Mouse (Mus musculus) cerebellum, postnatal 10 days (tissue): ENCODE results near the gene Apip.

Experiments
- DNase-seq, 2 experiments: peaks; one replicate each; pipeline ENCODE4 v3.0.0; 2021; ENCODE audit warnings: mixed read lengths in 2 of 2

Gene Apip

GRCm38 (mm10) chr2:103073219-103073982, at the start of gene Apip, which contains the start of gene Pdhx:
Apip (plus strand) TSS chr2:103073675.
Pdhx (minus strand) TSS chr2:103073513.
- peak; percentile 100 for DNase-seq

- DNase-seq, result no peak
Measured at GRCm38 (mm10) chr2:103037831-103038230, 35.6 kb upstream of the Apip start.

- DNase-seq, result peak; percentile 53 to 63
Measured at GRCm38 (mm10) chr2:103040896-103041295, 32.6 kb upstream of the Apip start.

DNA sequence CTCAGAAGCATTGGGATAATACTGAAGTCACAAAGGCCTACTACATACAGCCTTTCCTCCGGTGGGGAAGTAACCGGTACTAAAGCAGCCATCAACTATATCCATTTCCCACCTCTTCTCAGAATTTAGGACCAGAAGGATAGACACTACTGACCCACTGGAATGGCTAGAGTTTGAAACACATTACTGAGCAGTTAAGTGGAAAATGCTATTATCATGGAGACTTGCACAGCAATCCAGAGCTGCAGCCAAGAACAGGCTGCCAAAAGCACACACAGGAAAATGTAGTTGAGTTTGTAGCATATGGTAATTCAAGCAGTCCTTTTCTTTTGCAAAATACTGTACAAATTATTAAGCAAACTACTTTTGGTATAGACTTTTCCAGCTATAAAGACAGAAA, 28.2 kb upstream of the Apip start:
- DNase-seq, result peak; percentile 21 to 24

GRCm38 (mm10) chr2:103051937-103052893, 21.3 kb upstream of the Apip start:
- no peak for DNase-seq

GRCm38 (mm10) chr2:103055820-103056219, 17.7 kb upstream of the Apip start:
- no peak for DNase-seq

- no peak for DNase-seq
Measured at GRCm38 (mm10) chr2:103058266-103058665, 15.2 kb upstream of the Apip start.

DNA sequence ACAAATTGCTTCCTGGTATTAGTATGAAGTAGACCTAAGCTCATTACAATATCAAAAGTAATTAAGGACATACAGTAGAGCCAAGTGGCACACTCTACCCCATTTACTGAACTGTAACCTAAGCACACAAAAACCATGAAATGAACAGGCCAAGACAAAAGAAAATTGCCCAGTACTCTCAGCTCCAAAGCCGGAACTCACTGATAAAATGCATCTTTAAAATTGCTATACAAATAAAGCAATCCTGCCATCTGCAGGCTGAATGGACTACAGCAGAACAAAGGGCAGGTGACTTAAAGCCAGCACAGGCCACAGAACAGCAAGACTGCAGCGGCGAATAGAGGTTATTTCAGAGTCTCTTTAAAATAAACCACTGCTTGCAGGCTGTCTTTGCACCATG, 10.6 kb upstream of the Apip start:
- DNase-seq, result peak; percentile 64 to 74

DNA sequence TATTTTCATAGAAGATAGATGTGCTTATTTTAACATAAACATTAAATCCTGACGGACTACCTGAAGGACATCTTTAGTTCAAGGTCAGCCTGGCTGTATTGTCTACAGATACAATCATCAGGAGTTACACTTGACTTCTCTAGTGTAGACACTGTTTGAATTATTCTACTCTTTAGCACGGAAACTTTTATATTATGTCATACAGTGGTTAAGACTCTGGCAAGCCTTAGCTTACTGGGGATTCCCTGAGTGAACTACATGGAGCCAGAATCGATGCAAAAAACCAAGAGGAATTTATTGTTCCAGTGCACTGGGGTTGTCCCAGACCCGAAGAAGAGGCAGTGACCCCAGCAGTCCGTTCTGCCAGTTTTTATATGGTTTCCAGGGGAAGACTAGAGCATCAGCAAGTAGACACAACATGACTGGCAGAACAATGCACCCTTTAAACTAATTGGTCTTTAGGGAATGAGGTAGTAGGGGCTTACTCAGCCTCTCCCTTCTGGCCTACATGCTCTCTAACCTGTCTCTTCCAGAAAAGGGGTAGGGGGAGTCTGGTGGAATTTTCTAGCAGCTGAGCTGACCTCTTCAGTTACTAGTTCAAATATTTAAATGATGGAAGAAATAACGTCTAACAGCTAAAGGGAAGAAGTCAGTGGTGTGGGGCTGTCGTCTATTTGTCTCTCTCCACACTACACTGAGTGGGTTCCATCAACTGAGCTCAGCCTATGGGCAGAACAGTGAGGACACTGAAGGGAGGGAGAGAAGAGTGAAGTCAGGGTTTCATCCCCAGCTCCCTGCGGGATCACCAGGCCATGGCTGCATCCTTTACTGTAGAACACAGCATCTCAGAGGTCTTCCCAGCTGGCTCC, 6.6 kb upstream of the Apip start:
- DNase-seq, result no peak

- DNase-seq, result no peak
Measured at GRCm38 (mm10) chr2:103067552-103068207, 5.8 kb upstream of the Apip start.

GRCm38 (mm10) chr2:103068602-103069001, 4.9 kb upstream of the Apip start:
- no peak for DNase-seq

DNA sequence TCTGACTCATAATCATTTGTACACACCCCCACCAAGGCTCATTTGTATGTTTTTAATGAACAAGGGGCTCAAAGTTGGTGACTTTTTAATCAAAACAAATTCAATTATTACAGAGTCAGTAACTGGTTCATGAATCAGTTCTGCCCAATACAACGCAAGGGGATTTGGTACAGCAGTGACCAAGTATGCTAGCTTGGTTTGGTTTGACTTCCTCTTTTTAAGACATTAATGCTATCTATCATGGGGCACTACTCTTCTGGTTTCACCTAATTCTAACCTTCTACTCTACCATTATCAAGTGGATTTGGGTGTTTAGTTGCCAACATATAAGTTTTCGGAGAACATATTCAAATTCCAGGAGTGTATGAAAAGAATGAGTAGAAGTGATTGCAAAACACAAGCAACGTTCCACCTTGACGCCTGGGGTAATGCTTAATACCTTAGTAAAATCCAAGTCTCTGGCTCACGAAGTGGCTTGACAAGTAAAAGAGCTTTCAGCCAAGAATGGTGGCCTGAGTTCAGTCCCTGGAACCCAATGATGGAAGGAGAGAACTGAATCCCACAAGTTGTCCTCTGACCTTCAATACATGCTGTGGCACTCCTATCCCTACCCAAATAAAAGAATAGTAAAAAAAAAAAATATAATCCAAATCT, 3.6 kb upstream of the Apip start:
- DNase-seq, result no peak

- DNase-seq, result no peak
Measured at GRCm38 (mm10) chr2:103070586-103070985, 2.9 kb upstream of the Apip start.

DNA sequence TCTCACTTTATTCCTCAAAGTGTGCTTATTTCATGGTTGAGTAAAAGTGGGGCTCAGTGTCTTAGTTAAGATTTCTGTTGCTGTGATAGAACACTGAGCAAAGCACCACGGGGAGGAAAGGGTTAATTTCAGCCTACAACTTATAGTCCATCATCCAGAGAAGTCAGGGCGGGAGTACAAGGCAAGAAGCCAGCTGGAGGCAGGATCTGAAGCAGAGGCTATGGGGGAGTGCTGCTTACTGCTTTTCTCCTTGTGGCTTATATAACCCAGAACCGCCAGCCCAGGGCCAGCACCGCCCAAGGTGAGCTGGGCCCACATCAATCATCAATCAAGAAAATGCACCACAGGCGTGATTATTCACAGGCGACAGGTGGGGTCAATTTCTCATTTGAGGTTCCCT, 7.6 kb downstream of the Apip start:
- DNase-seq, result peak in 1 of 2 experiments; percentile 22

GRCm38 (mm10) chr2:103081706-103082105, 8.2 kb downstream of the Apip start:
- no peak for DNase-seq

DNA sequence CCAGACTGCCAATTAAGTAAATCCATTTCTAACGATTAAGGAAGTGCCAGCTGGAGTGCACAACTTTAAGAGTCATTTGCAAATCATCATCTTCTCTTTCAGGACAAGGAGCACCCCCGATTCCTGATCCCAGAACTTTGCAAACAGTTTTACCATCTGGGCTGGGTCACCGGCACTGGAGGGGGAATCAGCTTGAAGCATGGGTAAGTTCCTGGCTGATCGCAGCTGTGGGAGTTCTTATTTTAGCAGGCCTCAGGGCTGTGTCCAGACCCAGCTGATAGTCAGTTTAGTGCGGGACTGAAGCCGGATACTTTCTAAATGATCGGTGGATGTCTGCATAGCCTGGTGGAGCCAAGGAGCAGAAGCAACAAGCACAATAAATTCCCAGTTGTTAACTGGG, 9.4 kb downstream of the Apip start:
- no peak for DNase-seq

GRCm38 (mm10) chr2:103084451-103084850, 11.0 kb downstream of the Apip start:
- peak in 1 of 2 experiments; percentile 43 for DNase-seq

DNA sequence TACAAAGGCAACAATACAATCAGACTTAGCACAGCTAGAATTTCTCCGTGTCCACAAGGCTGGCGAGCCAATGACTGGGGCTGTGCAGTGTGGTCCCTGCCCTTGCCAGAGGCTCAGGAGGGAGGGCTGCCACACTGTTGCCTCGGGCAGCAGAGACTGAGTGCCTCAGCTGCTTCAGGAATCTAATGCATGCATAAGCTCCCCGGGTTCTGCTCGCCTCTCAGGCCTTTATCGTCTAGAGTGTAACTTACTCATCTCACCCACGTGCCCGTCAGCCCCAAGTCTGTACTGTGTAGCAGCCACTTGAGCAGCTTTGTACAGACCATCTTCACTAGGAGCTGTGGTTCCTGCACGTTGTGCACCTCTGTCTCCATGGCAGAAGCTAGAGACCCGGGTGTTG, 12.2 kb downstream of the Apip start:
- DNase-seq, result no peak

DNA sequence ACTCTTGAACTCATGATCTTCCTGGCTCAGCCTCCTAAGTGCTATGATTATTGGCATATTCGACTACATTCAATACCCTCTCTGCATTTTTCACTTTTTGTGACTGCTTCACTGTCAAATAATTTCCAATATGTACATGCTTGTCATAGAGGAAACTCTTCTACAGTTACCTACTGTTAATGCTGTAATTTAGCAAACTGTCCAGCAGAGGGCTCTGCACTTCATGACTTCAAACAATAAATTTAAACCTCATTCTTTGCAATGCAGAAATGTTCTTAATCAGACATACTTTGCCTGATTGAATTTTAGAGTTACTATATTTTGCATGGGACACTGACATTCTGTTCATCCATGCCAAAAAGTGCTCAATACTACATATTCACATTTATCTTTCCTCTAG, 13.0 kb downstream of the Apip start:
- DNase-seq, result peak; percentile 61 to 74

- peak in 1 of 2 experiments; percentile 45 for DNase-seq
Measured at GRCm38 (mm10) chr2:103088099-103088498, 14.6 kb downstream of the Apip start.

DNA sequence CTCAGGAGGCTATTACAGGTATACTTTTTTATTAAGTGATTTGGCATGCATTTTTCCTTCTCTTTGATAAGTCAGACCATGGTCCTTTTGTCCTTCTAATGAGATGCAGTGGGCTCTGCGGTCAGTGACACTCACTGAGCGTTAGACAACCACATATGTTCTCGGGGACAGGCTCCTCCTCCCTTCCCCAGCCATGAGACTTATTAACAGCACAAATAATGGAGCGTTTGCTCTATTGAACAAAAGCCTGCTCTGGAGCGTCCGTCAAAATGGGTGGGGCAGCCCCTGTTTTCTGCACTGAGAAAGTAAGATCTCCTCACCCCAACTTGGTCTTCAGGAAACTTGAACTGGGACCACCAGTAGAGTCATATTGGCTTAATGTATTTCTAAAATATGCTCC, 16.0 kb downstream of the Apip start:
- no peak for DNase-seq

GRCm38 (mm10) chr2:103102595-103102994, 29.1 kb downstream of the Apip start:
- peak in 1 of 2 experiments; percentile 18 for DNase-seq
